Mouse (Mus musculus) lung, postnatal 0 days (tissue): ENCODE measurements around the gene Gucy2c. TPM values are rescaled to one million over a fixed set of nuclear protein-coding genes. Genes with fewer than 3 reads are reported as not detected.

ENCODE experiments used
- ATAC-seq: fragments of 200-750 bp; cut with Nextera tagmentation; 2 replicates; pipeline ENCODE4 v1.8.0; 2017; ENCODE audit warnings: moderate library complexity
- DNase-seq: peaks from one replicate; pipeline ENCODE4 v3.0.0-alpha.2; 2016; ENCODE audit warnings: low spot score
- H3K27ac ChIP-seq: fragments of 300-500 bp; sonication (generic); 2 replicates; pipeline ENCODE4 v1.5.1; 2014; ENCODE audit warnings: antibody characterized with exemption, mild to moderate bottlenecking, low read length, mixed read lengths
- H3K27me3 ChIP-seq: fragments of 300-500 bp; sonication (generic); replicated peaks from 2 replicates; pipeline ENCODE4 v1.6.1; 2014; ENCODE audit warnings: low read length, mixed read lengths; ENCODE audit not compliant: insufficient read depth
- H3K36me3 ChIP-seq: fragments of 300-500 bp; sonication (generic); 2 replicates; pipeline ENCODE4 v1.6.1; 2014; ENCODE audit warnings: low read length, mixed read lengths; ENCODE audit not compliant: insufficient read depth
- H3K4me1 ChIP-seq: fragments of 300-500 bp; sonication (generic); 2 replicates; pipeline ENCODE4 v1.6.1; 2014; ENCODE audit warnings: antibody characterized with exemption, low read depth, low read length, mixed read lengths; ENCODE audit not compliant: insufficient read depth
- H3K4me2 ChIP-seq: fragments of 300-500 bp; sonication (generic); replicated peaks from 2 replicates; pipeline ENCODE4 v1.6.1; 2014; ENCODE audit warnings: low read depth, mild to moderate bottlenecking, low read length, moderate library complexity, mixed read lengths
- H3K4me3 ChIP-seq: fragments of 300-500 bp; sonication (generic); 2 replicates; pipeline ENCODE4 v1.5.1; 2014; ENCODE audit warnings: low read depth, low read length
- H3K9ac ChIP-seq: fragments of 300-500 bp; sonication (generic); replicated peaks from 2 replicates; pipeline ENCODE4 v1.6.1; 2014; ENCODE audit warnings: low read depth, mild to moderate bottlenecking
- H3K9me3 ChIP-seq: fragments of 300-500 bp; sonication (generic); 2 replicates; pipeline ENCODE4 v1.6.1; 2016; ENCODE audit warnings: low read length, mixed read lengths
- CTCF ChIP-seq: IDR thresholded peaks from 2 replicates; pipeline ENCODE4 v1.5.1; 2016; ENCODE audit warnings: antibody characterized with exemption, mild to moderate bottlenecking
- EP300 ChIP-seq: IDR thresholded peaks from 2 replicates; pipeline ENCODE4 v1.6.1; 2016; ENCODE audit warnings: antibody characterized with exemption, mild to moderate bottlenecking, control low read depth
- WGBS: fragments of 180-500 bp; shearing (Covaris S2); extraction: QIAGEN DNeasy Blood & Tissue Kit; methylation state at CpG from one replicate; pipeline ENCODE4 v1.1.7; 2014; 5-methylcytosine and 5-hydroxymethylcytosine counted together
- polyA plus RNA-seq: library from polyadenylated mRNA; unstranded; fragments of >200 nt; fragmentation: Nextera tagmentation; extraction: Ambion mirVana; gene quantifications from 2 replicates; pipeline ENCODE4 v1.2.1, GENCODE M21; 2015

Gene Gucy2c
- polyA plus RNA-seq = 0.11 TPM in 1 of 2 replicates, not detected in the other

DNA sequence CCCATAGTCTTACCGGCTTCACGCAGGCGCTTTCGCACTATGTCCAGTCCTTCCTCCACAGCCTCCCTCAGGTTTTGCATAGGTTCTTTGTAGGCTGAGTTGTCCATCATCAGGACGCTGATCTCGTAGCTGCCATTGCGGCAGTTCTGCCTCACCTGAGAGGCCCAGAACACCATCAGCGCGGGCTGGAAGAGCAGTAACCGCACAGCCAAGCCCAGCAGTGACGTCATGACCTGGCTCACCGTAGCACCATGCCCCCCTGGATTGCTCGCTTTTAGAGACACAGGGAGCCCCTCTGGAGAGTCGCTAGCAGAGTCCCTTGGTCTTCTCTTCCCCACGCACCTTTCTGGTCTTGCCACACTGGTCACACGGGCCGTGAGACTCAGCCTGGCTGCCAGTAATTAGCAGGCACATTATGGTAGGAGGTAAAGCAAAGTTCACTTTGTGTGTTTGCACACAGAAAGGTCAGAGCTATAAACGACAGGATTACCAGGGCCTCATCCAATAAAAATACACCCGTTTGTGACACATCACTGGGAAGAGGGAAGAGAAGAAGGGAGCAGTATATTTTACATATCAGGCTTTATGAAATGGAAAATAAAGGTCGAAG is at the start of gene Gucy2c:
Gene Gucy2c, minus strand, starts transcription at position 389 of the 610 bp plus-strand sequence.
- 78% methylated on average over 20 of the region's 20 CpGs for WGBS
- H3K36me3 ChIP-seq = no peaks in the 10 kb centered on the region

GRCm38 (mm10) chr6:136828681-136829080 is 47.1 kb upstream of the Gucy2c start:
- Histone ChIP-seq H3K4me2 (peak overlapping the region; percentile 52), H3K27me3 (no peaks in the 10 kb centered on the region), H3K9me3 (no peaks in the 10 kb centered on the region), H3K4me3 (peak overlapping the region; percentile 27; the same call in 1 of the 2 replicates), H3K36me3 (peaks cover 14% of the 10 kb centered on the region), H3K4me1 (0 out of 2 replicates have a peak, but pooled peaks cover 4% of the 10 kb centered on the region), H3K9ac (no peak overlapping the region), H3K27ac (peak overlapping the region; percentile 60)
- ATAC-seq (no peak), DNase-seq (no peak)
- 31% methylated on average over 4 of the region's 4 CpGs for WGBS
- TF ChIP-seq CTCF (no peak), EP300 (no peak)

More for the DNA sequence above, at the start of gene Gucy2c:
- H3K4me3 ChIP-seq = no peak within 1 kb of the TSS
- TF ChIP-seq EP300 (no peak), CTCF (no peak)
- H3K4me2 ChIP-seq = no peak within 1 kb of the TSS
- ATAC-seq = no peak
- no peak within 1 kb of the TSS for H3K27ac ChIP-seq
- no peaks in the 10 kb centered on the region for H3K27me3 ChIP-seq
- no peaks in the 10 kb centered on the region for H3K4me1 ChIP-seq
- H3K9ac ChIP-seq = no peak within 1 kb of the TSS
- no peaks in the 10 kb centered on the region for H3K9me3 ChIP-seq
- no peak for DNase-seq

DNA sequence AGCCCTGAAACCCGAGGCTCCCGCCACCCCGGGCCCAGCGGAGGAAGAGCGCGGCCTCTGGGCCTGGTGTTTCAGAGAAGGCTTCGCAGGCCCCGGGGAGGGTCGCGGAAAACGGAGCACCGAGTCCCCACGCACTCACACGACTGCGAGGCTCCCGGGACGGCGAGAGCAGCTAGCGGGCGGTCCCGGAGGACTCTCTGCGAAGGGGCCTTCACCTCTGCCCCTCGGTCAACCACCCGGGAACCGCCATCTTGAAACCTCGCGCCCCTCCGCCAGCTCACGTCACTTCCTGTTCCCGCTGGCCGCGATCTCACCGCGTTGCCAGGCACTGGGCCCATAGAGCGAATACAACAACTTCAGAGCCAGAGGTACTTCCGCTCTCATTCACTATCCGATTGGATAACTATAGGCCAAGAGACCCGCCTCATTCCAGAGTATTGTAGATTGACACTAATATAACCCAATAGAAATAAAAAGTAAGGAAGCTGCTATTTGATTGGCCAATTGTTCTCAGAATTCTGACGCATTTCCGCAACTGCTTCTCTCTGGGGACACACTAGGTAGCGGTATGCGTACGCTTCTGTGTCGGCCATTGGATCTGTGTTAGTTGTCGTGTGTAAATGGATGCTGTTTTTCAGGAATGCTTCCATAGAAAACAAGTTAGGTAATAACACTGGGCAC is 46.5 kb upstream of the Gucy2c start, which contains the start of gene Wbp11:
Gene Wbp11, minus strand, starts transcription at position 353 of the 681 bp plus-strand sequence.
- H3K27me3 ChIP-seq = no peaks in the 10 kb centered on the region
- DNase-seq = peak; percentile 100
- H3K27ac ChIP-seq = peak within 1 kb of the TSS; percentile 90
- H3K4me1 ChIP-seq = 0 out of 2 replicates have a peak, but pooled peaks cover 4% of the 10 kb centered on the region
- peak; percentile 100 for ATAC-seq
- peak within 1 kb of the TSS; percentile 99 for H3K9ac ChIP-seq
- H3K36me3 ChIP-seq = peaks cover 14% of the 10 kb centered on the region
- H3K4me2 ChIP-seq = peak within 1 kb of the TSS; percentile 66
- TF ChIP-seq EP300 (peak; percentile 77; the same call in 1 of the 2 replicates), CTCF (peak; percentile 65)
- under 1% methylated on average over 37 of the region's 45 CpGs for WGBS
- H3K4me3 ChIP-seq = peak within 1 kb of the TSS; percentile 100
- no peaks in the 10 kb centered on the region for H3K9me3 ChIP-seq

- no peak for TF ChIP-seq EP300
- no peak for TF ChIP-seq CTCF
- under 1% methylated on average over 34 of the region's 34 CpGs for WGBS
- Histone ChIP-seq H3K27ac (peak within 1 kb of the TSS; percentile 90), H3K4me3 (peak within 1 kb of the TSS; percentile 100), H3K36me3 (peaks cover 17% of the 10 kb centered on the region), H3K9me3 (no peaks in the 10 kb centered on the region), H3K4me1 (0 out of 2 replicates have a peak, but pooled peaks cover 4% of the 10 kb centered on the region), H3K4me2 (peak within 1 kb of the TSS; percentile 66), H3K9ac (peak within 1 kb of the TSS; percentile 99), H3K27me3 (no peaks in the 10 kb centered on the region)
- peak; percentile 25 for ATAC-seq
- peak; percentile 49 for DNase-seq
These were observed 45.9 kb upstream of the Gucy2c start, which contains the start of gene BC049715 for GRCm38 (mm10) chr6:136827516-136827880. BC049715 (plus strand) TSS chr6:136827626.

DNA sequence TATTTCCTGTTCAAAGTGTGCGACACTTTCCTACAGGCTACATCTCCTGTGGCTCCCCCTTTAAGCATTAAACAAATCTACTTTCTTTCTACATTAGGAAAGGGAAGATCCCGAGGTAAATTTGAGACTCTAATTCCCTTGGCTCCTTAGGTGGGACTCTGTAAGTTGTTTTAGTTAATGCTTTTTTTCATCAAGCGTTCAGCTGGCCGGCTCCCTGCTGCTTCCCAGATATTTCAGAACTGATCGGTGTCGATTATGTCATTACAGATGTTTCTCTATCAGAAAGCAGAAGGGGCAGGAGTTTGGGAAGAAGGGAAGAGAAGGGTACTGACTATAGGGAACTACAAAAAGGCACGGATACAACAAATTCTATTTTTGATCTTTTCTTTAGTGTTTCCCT is 45.6 kb upstream of the Gucy2c start:
- H3K4me2 ChIP-seq = peak overlapping the region; percentile 66
- 12% methylated on average over 7 of the region's 7 CpGs for WGBS
- TF ChIP-seq EP300 (no peak), CTCF (no peak)
- H3K27me3 ChIP-seq = no peaks in the 10 kb centered on the region
- H3K27ac ChIP-seq = no peak overlapping the region
- H3K4me3 ChIP-seq = peak overlapping the region; percentile 100
- H3K36me3 ChIP-seq = peaks cover 21% of the 10 kb centered on the region
- no peaks in the 10 kb centered on the region for H3K9me3 ChIP-seq
- H3K4me1 ChIP-seq = 0 out of 2 replicates have a peak, but pooled peaks cover 4% of the 10 kb centered on the region
- H3K9ac ChIP-seq = peak overlapping the region; percentile 99
- DNase-seq = no peak
- no peak for ATAC-seq

GRCm38 (mm10) chr6:136824987-136825386 is 43.4 kb upstream of the Gucy2c start:
- H3K27me3 ChIP-seq = no peaks in the 10 kb centered on the region
- no peak for TF ChIP-seq EP300
- no peak for TF ChIP-seq CTCF
- no peak for DNase-seq
- no peak overlapping the region for H3K9ac ChIP-seq
- no peak overlapping the region for H3K27ac ChIP-seq
- 92% methylated on average over 8 of the region's 8 CpGs for WGBS
- H3K9me3 ChIP-seq = no peaks in the 10 kb centered on the region
- H3K36me3 ChIP-seq = peaks cover 40% of the 10 kb centered on the region
- no peak overlapping the region for H3K4me3 ChIP-seq
- no peak for ATAC-seq
- H3K4me1 ChIP-seq = 0 out of 2 replicates have a peak, but pooled peaks cover 4% of the 10 kb centered on the region
- no peak overlapping the region for H3K4me2 ChIP-seq
